Mouse (Mus musculus): ENCODE results near the gene Prkaa1.

The Prkaa1 gene

GRCm38 (mm10) chr15:5143361-5144020 lies at the start of gene Prkaa1:
Gene Prkaa1 (plus strand): TSS chr15:5143861.
- peak; percentile 69 for DNase-seq (ENCODE audit: low spot score)

- no peak for DNase-seq (ENCODE audit: low spot score)
Measured at GRCm38 (mm10) chr15:5095534-5096301, 47.9 kb upstream of the Prkaa1 start.

- DNase-seq (ENCODE audit: low spot score): no peak
Measured at GRCm38 (mm10) chr15:5097376-5097775, 46.3 kb upstream of the Prkaa1 start.

GRCm38 (mm10) chr15:5102312-5102711 lies 41.3 kb upstream of the Prkaa1 start:
- DNase-seq (ENCODE audit: low spot score): no peak

GRCm38 (mm10) chr15:5105891-5106290 lies 37.8 kb upstream of the Prkaa1 start:
- no peak for DNase-seq (ENCODE audit: low spot score)

- no peak for DNase-seq (ENCODE audit: low spot score)
Measured at GRCm38 (mm10) chr15:5106293-5106692, 37.4 kb upstream of the Prkaa1 start.

- DNase-seq (ENCODE audit: low spot score): peak; percentile 85
Measured at GRCm38 (mm10) chr15:5107686-5108654, 35.7 kb upstream of the Prkaa1 start, which contains the start of gene Card6. Gene Card6 (minus strand): TSS chr15:5108539.

- DNase-seq (ENCODE audit: low spot score): no peak
Measured at GRCm38 (mm10) chr15:5108655-5109040, 35.0 kb upstream of the Prkaa1 start.

GRCm38 (mm10) chr15:5112651-5113050 lies 31.0 kb upstream of the Prkaa1 start:
- DNase-seq (ENCODE audit: low spot score): no peak

GRCm38 (mm10) chr15:5115173-5115572 lies 28.5 kb upstream of the Prkaa1 start:
- DNase-seq (ENCODE audit: low spot score): no peak

- peak; percentile 100 for DNase-seq (ENCODE audit: low spot score)
Measured at GRCm38 (mm10) chr15:5116270-5117030, 27.2 kb upstream of the Prkaa1 start, which contains the start of gene Rpl37. Gene Rpl37 (plus strand): TSS chr15:5116645.

GRCm38 (mm10) chr15:5117031-5117601 lies 26.5 kb upstream of the Prkaa1 start:
- peak; percentile 52 for DNase-seq (ENCODE audit: low spot score)

GRCm38 (mm10) chr15:5118626-5119025 lies 25.0 kb upstream of the Prkaa1 start:
- DNase-seq (ENCODE audit: low spot score): no peak

GRCm38 (mm10) chr15:5119192-5119591 lies 24.5 kb upstream of the Prkaa1 start:
- no peak for DNase-seq (ENCODE audit: low spot score)

- no peak for DNase-seq (ENCODE audit: low spot score)
Measured at GRCm38 (mm10) chr15:5119707-5120106, 24.0 kb upstream of the Prkaa1 start.

GRCm38 (mm10) chr15:5121535-5122313 lies 21.9 kb upstream of the Prkaa1 start:
- DNase-seq (ENCODE audit: low spot score): no peak

GRCm38 (mm10) chr15:5126456-5126855 lies 17.2 kb upstream of the Prkaa1 start:
- no peak for DNase-seq (ENCODE audit: low spot score)

GRCm38 (mm10) chr15:5127487-5127886 lies 16.2 kb upstream of the Prkaa1 start:
- DNase-seq (ENCODE audit: low spot score): no peak

GRCm38 (mm10) chr15:5128176-5128940 lies 15.3 kb upstream of the Prkaa1 start:
- no peak for DNase-seq (ENCODE audit: low spot score)

Data from T-cell, adult 2 months (primary cell).